Mouse (Mus musculus) frontal cortex, adult (tissue): ENCODE data around the gene Gm45213.
A peak's percentile ranks its signal among the peaks of the same experiment; 100 is the strongest.

Experiments
- ATAC-seq: cut with Nextera tagmentation; 2 replicates; pipeline ENCODE4 v1.9.2; 2017; ENCODE audit warnings: mild to moderate bottlenecking, moderate library complexity, mixed read lengths; ENCODE audit not compliant: low TSS enrichment

The Gm45213 gene

GRCm38 (mm10) chr7:66043552-66044459 lies at the start of gene Gm45213:
Gene Gm45213, plus strand, starts transcription at chr7:66043602.
- no peak for ATAC-seq

GRCm38 (mm10) chr7:66001035-66001754 lies 42.2 kb upstream of the Gm45213 start:
- no peak for ATAC-seq

- no peak for ATAC-seq
Measured at GRCm38 (mm10) chr7:66001797-66002196, 41.6 kb upstream of the Gm45213 start.

GRCm38 (mm10) chr7:66003447-66003846 lies 40.0 kb upstream of the Gm45213 start:
- no peak for ATAC-seq

- ATAC-seq, result no peak
Measured at GRCm38 (mm10) chr7:66003865-66004638, 39.4 kb upstream of the Gm45213 start.

- no peak for ATAC-seq
Measured at GRCm38 (mm10) chr7:66005066-66005465, 38.3 kb upstream of the Gm45213 start.

GRCm38 (mm10) chr7:66008161-66008891 lies 35.1 kb upstream of the Gm45213 start:
- no peak for ATAC-seq

- no peak for ATAC-seq
Measured at GRCm38 (mm10) chr7:66008892-66009273, 34.5 kb upstream of the Gm45213 start.

- no peak for ATAC-seq
Measured at GRCm38 (mm10) chr7:66010518-66010917, 32.9 kb upstream of the Gm45213 start.

- ATAC-seq, result peak; percentile 70
Measured at GRCm38 (mm10) chr7:66027747-66028146, 15.7 kb upstream of the Gm45213 start.

- ATAC-seq, result no peak
Measured at GRCm38 (mm10) chr7:66028766-66029512, 14.5 kb upstream of the Gm45213 start.

- no peak for ATAC-seq
Measured at GRCm38 (mm10) chr7:66036809-66037208, 6.6 kb upstream of the Gm45213 start.

GRCm38 (mm10) chr7:66038261-66038660 lies 5.1 kb upstream of the Gm45213 start:
- ATAC-seq, result no peak

- ATAC-seq, result no peak
Measured at GRCm38 (mm10) chr7:66038730-66039129, 4.7 kb upstream of the Gm45213 start.

- no peak for ATAC-seq
Measured at GRCm38 (mm10) chr7:66040026-66040814, 3.2 kb upstream of the Gm45213 start.

GRCm38 (mm10) chr7:66044617-66045016 lies 1.2 kb downstream of the Gm45213 start:
- ATAC-seq, result no peak

GRCm38 (mm10) chr7:66046921-66047918 lies 3.8 kb downstream of the Gm45213 start:
- no peak for ATAC-seq

GRCm38 (mm10) chr7:66047975-66048374 lies 4.6 kb downstream of the Gm45213 start:
- ATAC-seq, result no peak
